Mouse (Mus musculus) R1 (cell line): Measurements from ENCODE around the gene Tcp11l2.

Source experiments
- DNase-seq: peaks from one replicate; pipeline ENCODE4 v3.0.0-alpha.2; 2018; ENCODE audit warnings: low read depth, low spot score

Tcp11l2 gene

GRCm38 (mm10) chr10:84556120-84556519 is 20.3 kb upstream of the Tcp11l2 start:
- no peak for DNase-seq

GRCm38 (mm10) chr10:84558511-84558910 is 17.9 kb upstream of the Tcp11l2 start:
- peak; percentile 85 for DNase-seq

- no peak for DNase-seq
Observed at GRCm38 (mm10) chr10:84559986-84560385, 16.4 kb upstream of the Tcp11l2 start.

GRCm38 (mm10) chr10:84562121-84562520 is 14.3 kb upstream of the Tcp11l2 start:
- DNase-seq = peak; percentile 48

GRCm38 (mm10) chr10:84562567-84563554 is 13.6 kb upstream of the Tcp11l2 start:
- peak; percentile 59 for DNase-seq

GRCm38 (mm10) chr10:84564427-84564826 is 12.0 kb upstream of the Tcp11l2 start:
- no peak for DNase-seq

GRCm38 (mm10) chr10:84571052-84571639 is 5.3 kb upstream of the Tcp11l2 start:
- no peak for DNase-seq

GRCm38 (mm10) chr10:84573671-84574420 is 2.6 kb upstream of the Tcp11l2 start:
- DNase-seq = no peak

GRCm38 (mm10) chr10:84576029-84576394 is 414 bp upstream of the Tcp11l2 start:
- DNase-seq = peak; percentile 94

GRCm38 (mm10) chr10:84577071-84577727 is 773 bp downstream of the Tcp11l2 start:
- DNase-seq = peak; percentile 71

- no peak for DNase-seq
Observed at GRCm38 (mm10) chr10:84578738-84579137, 2.3 kb downstream of the Tcp11l2 start.

GRCm38 (mm10) chr10:84579527-84579926 is 3.1 kb downstream of the Tcp11l2 start:
- DNase-seq = no peak

GRCm38 (mm10) chr10:84581191-84581590 is 4.8 kb downstream of the Tcp11l2 start:
- DNase-seq = no peak

GRCm38 (mm10) chr10:84582236-84582635 is 5.8 kb downstream of the Tcp11l2 start:
- DNase-seq = no peak

- DNase-seq = no peak
Observed at GRCm38 (mm10) chr10:84584451-84585293, 8.2 kb downstream of the Tcp11l2 start.

- DNase-seq = no peak
Observed at GRCm38 (mm10) chr10:84585294-84585650, 8.8 kb downstream of the Tcp11l2 start.

GRCm38 (mm10) chr10:84590956-84591355 is 14.5 kb downstream of the Tcp11l2 start:
- no peak for DNase-seq

GRCm38 (mm10) chr10:84591640-84592148 is 15.3 kb downstream of the Tcp11l2 start:
- DNase-seq = peak; percentile 11

GRCm38 (mm10) chr10:84592745-84593144 is 16.3 kb downstream of the Tcp11l2 start:
- DNase-seq = peak; percentile 20

GRCm38 (mm10) chr10:84597127-84597785 is 20.8 kb downstream of the Tcp11l2 start:
- no peak for DNase-seq
